Mouse (Mus musculus) hindbrain, embryonic 11.5 days (tissue): Measurements from ENCODE around the gene Obox6. TPM values are rescaled to one million over a fixed set of nuclear protein-coding genes. Genes with fewer than 3 reads are reported as not detected.

ENCODE experiments used
- polyA plus RNA-seq: library from polyadenylated mRNA; unstranded; fragments of >200 nt; fragmentation: Nextera tagmentation; extraction: Ambion mirVana; gene quantifications from 2 replicates; pipeline ENCODE4 v1.2.1, GENCODE M21; 2014

Obox6 gene
- polyA plus RNA-seq, 1 experiment from 2014 or later, result not detected

Other genes with a start within 250 kb of the Obox6 start
- not detected in 2 replicates for gene Obox3, start 199.8 kb downstream of the Obox6 start, polyA plus RNA-seq
- not detected in 2 replicates for gene Obox5, start 89.5 kb downstream of the Obox6 start, polyA plus RNA-seq
- not detected in 2 replicates for gene Crx, start 40.3 kb upstream of the Obox6 start, polyA plus RNA-seq
- not detected in 2 replicates for gene Crxos, start 42.9 kb upstream of the Obox6 start, polyA plus RNA-seq
- 988 and 1,001 TPM in 2 replicates for gene Selenow, start 82.7 kb upstream of the Obox6 start, polyA plus RNA-seq
- gene Nop53, start 106.4 kb upstream of the Obox6 start, polyA plus RNA-seq, result 176 and 180 TPM in 2 replicates
- gene Ehd2, start 127.9 kb upstream of the Obox6 start, polyA plus RNA-seq, result 6.4 and 10.9 TPM in 2 replicates
- 6.6 and 9.2 TPM in 2 replicates for gene Bicra, start 208.2 kb upstream of the Obox6 start, polyA plus RNA-seq
- gene Zfp541, start 222.1 kb upstream of the Obox6 start, polyA plus RNA-seq, result not detected in 2 replicates